Mouse (Mus musculus) urinary bladder, postnatal 14 days (tissue): ENCODE results near the gene Hdac1.

ENCODE experiments used
- DNase-seq: peaks from one replicate; pipeline ENCODE4 v3.0.0; 2021; ENCODE audit warnings: low spot score

Gene Hdac1

GRCm38 (mm10) chr4:129476047-129476446 is 66.5 kb downstream of the Hdac1 start:
- no peak for DNase-seq
